Mouse (Mus musculus) right cerebral cortex, postnatal 25 days (tissue): ENCODE measurements around the gene Lypd5.

ENCODE experiments used
- DNase-seq: peaks from one replicate; pipeline ENCODE4 v3.0.0; 2022

The Lypd5 gene

GRCm38 (mm10) chr7:24348896-24349295 is at the start of gene Lypd5:
Gene Lypd5, plus strand, starts transcription at chr7:24349196.
- DNase-seq: no peak

- peak; percentile 14 for DNase-seq
These were observed 49.0 kb upstream of the Lypd5 start for GRCm38 (mm10) chr7:24299823-24300481.

- no peak for DNase-seq
These were observed 48.2 kb upstream of the Lypd5 start, which contains the start of gene Zfp61 for GRCm38 (mm10) chr7:24300771-24301282. Gene Zfp61, minus strand, starts transcription at chr7:24301232.

- no peak for DNase-seq
These were observed 33.0 kb upstream of the Lypd5 start for GRCm38 (mm10) chr7:24315726-24316566.

- DNase-seq: peak; percentile 97
These were observed 32.4 kb upstream of the Lypd5 start, which contains the start of gene Zfp94 for GRCm38 (mm10) chr7:24316567-24317092. Gene Zfp94, minus strand, starts transcription at chr7:24316666.

- DNase-seq: no peak
These were observed 30.1 kb upstream of the Lypd5 start for GRCm38 (mm10) chr7:24318942-24319341.

GRCm38 (mm10) chr7:24322593-24322992 is 26.4 kb upstream of the Lypd5 start:
- no peak for DNase-seq

GRCm38 (mm10) chr7:24325197-24325596 is 23.8 kb upstream of the Lypd5 start:
- DNase-seq: no peak

GRCm38 (mm10) chr7:24325675-24326128 is 23.3 kb upstream of the Lypd5 start:
- peak; percentile 62 for DNase-seq

GRCm38 (mm10) chr7:24326273-24327135 is 22.5 kb upstream of the Lypd5 start:
- DNase-seq: peak; percentile 11

- no peak for DNase-seq
These were observed 21.6 kb upstream of the Lypd5 start for GRCm38 (mm10) chr7:24327281-24327975.

GRCm38 (mm10) chr7:24333304-24333986 is 15.6 kb upstream of the Lypd5 start, which contains the start of gene Tescl:
Gene Tescl, minus strand, starts transcription at chr7:24333936.
- no peak for DNase-seq

GRCm38 (mm10) chr7:24335699-24336309 is 13.2 kb upstream of the Lypd5 start:
- DNase-seq: peak; percentile 48

- DNase-seq: no peak
These were observed 10.8 kb upstream of the Lypd5 start for GRCm38 (mm10) chr7:24338241-24338640.

GRCm38 (mm10) chr7:24343701-24344272 is 5.2 kb upstream of the Lypd5 start:
- no peak for DNase-seq

GRCm38 (mm10) chr7:24346444-24346843 is 2.6 kb upstream of the Lypd5 start:
- DNase-seq: no peak

GRCm38 (mm10) chr7:24355646-24356045 is 6.7 kb downstream of the Lypd5 start:
- DNase-seq: no peak

- DNase-seq: no peak
These were observed 7.1 kb downstream of the Lypd5 start for GRCm38 (mm10) chr7:24356081-24356480.

GRCm38 (mm10) chr7:24357899-24358298 is 8.9 kb downstream of the Lypd5 start:
- no peak for DNase-seq

GRCm38 (mm10) chr7:24359269-24359668 is 10.3 kb downstream of the Lypd5 start:
- no peak for DNase-seq
